In the genomic region with DNA sequence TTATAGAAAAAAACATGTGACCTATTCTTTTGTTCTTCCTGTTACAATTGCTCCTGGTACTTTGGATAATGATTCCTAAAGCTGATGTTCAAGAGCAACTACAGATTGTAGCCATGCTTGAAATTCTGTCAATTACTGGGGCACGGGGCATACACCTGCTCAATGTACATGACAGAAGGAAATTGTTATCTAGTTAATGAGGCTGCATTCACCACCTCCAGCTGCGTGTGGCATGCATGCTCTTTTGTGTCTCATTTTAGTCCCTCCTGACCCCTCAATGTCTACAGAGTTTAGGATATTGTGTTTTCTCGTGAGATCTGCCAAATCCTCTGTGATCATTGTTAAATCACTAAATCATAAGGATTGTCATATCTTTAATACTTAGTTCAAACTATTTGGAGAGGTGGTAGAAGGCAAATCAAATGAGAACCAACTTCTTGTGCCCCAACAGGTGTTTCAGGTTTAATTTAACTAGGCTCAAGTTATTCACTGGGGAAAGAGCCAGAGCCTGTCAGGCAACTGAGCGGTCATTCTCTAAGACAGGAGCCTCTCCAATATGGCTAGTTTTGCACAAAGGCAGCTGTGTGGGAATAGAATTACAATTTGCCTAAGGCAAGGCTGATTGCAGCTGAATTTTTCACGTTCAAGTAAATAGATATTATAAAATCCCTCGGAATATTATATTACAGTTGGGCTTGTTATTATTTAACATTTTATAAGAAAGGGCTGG, we compare ENCODE assay signal across 27 mouse cellular contexts.
DNase-seq lines count a peak whose midpoint lies in the region; ATAC-seq lines count a peak whose summit lies in the region.
"Had no signal": no experiment of that assay in that cellular context is flagged by ENCODE, and none has a peak within 500 bp of the region (broad histone marks: within the 10 kb centered on the region; RNA-seq: fewer than 3 reads in every experiment).

No protein-coding gene starts in this region.

- peak; percentile 23 for DNase-seq in embryo, embryonic 11 days
- no peak for DNase-seq in embryo, embryonic 10 days (ENCODE audit: low spot score)
- DNase-seq in kidney, adult 9 months, result peak; percentile 7
- DNase-seq in kidney, adult 18-20 months, result no peak
- peak; percentile 10 for DNase-seq in 3T3-L1 (ENCODE audit: low read depth, low spot score)
- peak; percentile 73 for DNase-seq in embryonic facial prominence, embryonic 11.5 days (ENCODE audit: low spot score)
- no peak for DNase-seq in lung, postnatal 25 days (ENCODE audit: low spot score)
- no peak for DNase-seq in lung, postnatal 14 days
- DNase-seq: adrenal gland, postnatal 14 days; cerebellum, adult 11-12 months; cerebellum, adult 9-11 months; gastrocnemius, postnatal 10 days; heart, postnatal 10 days; kidney, postnatal 25 days; liver, embryonic 13.5 days; lung, adult 18-20 months; right cerebral cortex, postnatal 4 days had no signal

- no peak overlapping the region for H3K4me2 ChIP-seq in embryonic facial prominence, embryonic 11.5 days (ENCODE audit: low read depth, low read length)
- H3K4me2 ChIP-seq: heart, embryonic 13.5 days; intestine, embryonic 15.5 days; kidney, embryonic 15.5 days; limb, embryonic 15.5 days; liver, embryonic 13.5 days had no signal

- no peaks in the 10 kb centered on the region for H3K27me3 ChIP-seq in embryonic facial prominence, embryonic 11.5 days (ENCODE audit: control insufficient read depth, insufficient read depth, low read length)
- H3K27me3 ChIP-seq: heart, embryonic 13.5 days; intestine, embryonic 15.5 days; kidney, embryonic 15.5 days; limb, embryonic 15.5 days; liver, embryonic 13.5 days; Patski had no signal

- 37% methylated on average over 6 of the region's 6 CpGs for WGBS in embryonic facial prominence, embryonic 11.5 days

- no peak overlapping the region for H3K27ac ChIP-seq in embryonic facial prominence, embryonic 11.5 days (replicated peaks; ENCODE audit: low read depth, low read length)
- H3K27ac ChIP-seq: heart, embryonic 13.5 days; hindbrain, embryonic 10.5 days; intestine, embryonic 15.5 days; kidney, embryonic 15.5 days; left cerebral cortex, adult 2 months; limb, embryonic 15.5 days; liver, embryonic 13.5 days had no signal

- H3K4me1 ChIP-seq in embryonic facial prominence, embryonic 11.5 days (ENCODE audit: control insufficient read depth, insufficient read depth, low read length), result no peaks in the 10 kb centered on the region
- H3K4me1 ChIP-seq: heart, embryonic 13.5 days; intestine, embryonic 15.5 days; kidney, embryonic 15.5 days; liver, embryonic 13.5 days had no signal

- no peaks in the 10 kb centered on the region for H3K9me3 ChIP-seq in embryonic facial prominence, embryonic 11.5 days (replicated peaks; ENCODE audit: control insufficient read depth, low read length)
- H3K9me3 ChIP-seq: heart, embryonic 13.5 days; hindbrain, embryonic 10.5 days; intestine, embryonic 15.5 days; kidney, embryonic 15.5 days; limb, embryonic 15.5 days; liver, embryonic 13.5 days had no signal

- H3K4me3 ChIP-seq in embryonic facial prominence, embryonic 11.5 days (ENCODE audit: low read depth, low read length), result no peak overlapping the region
- H3K4me3 ChIP-seq: heart, embryonic 13.5 days; hindbrain, embryonic 10.5 days; intestine, embryonic 15.5 days; kidney, embryonic 15.5 days; left cerebral cortex, adult 2 months; limb, embryonic 15.5 days; liver, embryonic 13.5 days had no signal

- no peaks in the 10 kb centered on the region for H3K36me3 ChIP-seq in embryonic facial prominence, embryonic 11.5 days (replicated peaks; ENCODE audit: control insufficient read depth, insufficient read depth, low read depth, low read length)
- H3K36me3 ChIP-seq: G1E; heart, embryonic 13.5 days; hindbrain, embryonic 10.5 days; intestine, embryonic 15.5 days; kidney, embryonic 15.5 days; limb, embryonic 15.5 days; liver, embryonic 13.5 days had no signal

- 0 out of 2 replicates have a peak, but pooled peaks have one; percentile 48 for ATAC-seq in embryonic facial prominence, embryonic 11.5 days (replicated peaks; ENCODE audit: insufficient number of reproducible peaks, low FRiP score, low TSS enrichment, low read depth)
- ATAC-seq: hindbrain, embryonic 16.5 days; intestine, embryonic 15.5 days; lung, postnatal 0 days; Patski had no signal

- no peak overlapping the region for H3K9ac ChIP-seq in embryonic facial prominence, embryonic 11.5 days (replicated peaks; ENCODE audit: low read length)
- H3K9ac ChIP-seq: heart, embryonic 13.5 days; intestine, embryonic 15.5 days; kidney, embryonic 15.5 days; limb, embryonic 15.5 days; liver, embryonic 13.5 days had no signal

Comparison
In these comparisons a context has a peak if more than half of its experiments do, and no peak if none do; other contexts are left out.
1. DNase-seq: peak in embryo, embryonic 11 days (single experiment), kidney, adult 9 months (single experiment), 3T3-L1 (single experiment) and embryonic facial prominence, embryonic 11.5 days (single experiment); none in embryo, embryonic 10 days (single experiment), kidney, adult 18-20 months (single experiment), lung, postnatal 25 days (single experiment) and lung, postnatal 14 days (single experiment).